Mouse (Mus musculus) kidney, embryonic 16.5 days (tissue): ENCODE measurements around the gene Pde4b. TPM values are rescaled to one million over a fixed set of nuclear protein-coding genes. Genes with fewer than 3 reads are reported as not detected.
A peak's percentile ranks its signal among the peaks of the same experiment; 100 is the strongest.

Experiments
- ATAC-seq: fragments of 200-750 bp; cut with Nextera tagmentation; 2 replicates; pipeline ENCODE4 v1.8.0; 2017; ENCODE audit warnings: moderate TSS enrichment; ENCODE audit not compliant: low FRiP score, low TSS enrichment
- H3K27ac ChIP-seq: fragments of 300-500 bp; sonication (generic); 2 replicates; pipeline ENCODE4 v1.5.1; 2014; ENCODE audit warnings: low read length
- H3K27me3 ChIP-seq: fragments of 300-500 bp; sonication (generic); 2 replicates; pipeline ENCODE4 v1.6.1; 2014; ENCODE audit warnings: low read length, control low read depth, mixed read lengths; ENCODE audit not compliant: insufficient read depth
- H3K36me3 ChIP-seq: fragments of 300-500 bp; sonication (generic); 2 replicates; pipeline ENCODE4 v1.6.1; 2014; ENCODE audit warnings: low read length, control low read depth, mixed read lengths; ENCODE audit not compliant: insufficient read depth
- H3K4me1 ChIP-seq: fragments of 300-500 bp; sonication (generic); 2 replicates; pipeline ENCODE4 v1.6.1; 2014; ENCODE audit warnings: low read length, control low read depth, mixed read lengths; ENCODE audit not compliant: insufficient read depth
- H3K4me2 ChIP-seq: fragments of 300-500 bp; sonication (generic); replicated peaks from 2 replicates; pipeline ENCODE4 v1.6.1; 2014; ENCODE audit warnings: low read depth, low read length
- H3K4me3 ChIP-seq: fragments of 300-500 bp; sonication (generic); 2 replicates; pipeline ENCODE4 v1.5.1; 2014; ENCODE audit warnings: mild to moderate bottlenecking, low read length
- H3K9ac ChIP-seq: fragments of 300-500 bp; sonication (generic); replicated peaks from 2 replicates; pipeline ENCODE4 v1.6.1; 2014; ENCODE audit warnings: low read length
- H3K9me3 ChIP-seq: fragments of 300-500 bp; sonication (generic); 2 replicates; pipeline ENCODE4 v1.6.1; 2016; ENCODE audit warnings: low read length, control low read depth
- WGBS: fragments of 180-500 bp; shearing (Covaris S2); extraction: QIAGEN DNeasy Blood & Tissue Kit; methylation state at CpG from one replicate; pipeline ENCODE4 v1.1.7; 2014; 5-methylcytosine and 5-hydroxymethylcytosine counted together
- polyA plus RNA-seq: library from polyadenylated mRNA; unstranded; fragments of >200 nt; fragmentation: Nextera tagmentation; extraction: Ambion mirVana; gene quantifications from 2 replicates; pipeline ENCODE4 v1.2.1, GENCODE M21; 2015

Gene Pde4b
- polyA plus RNA-seq, 1 experiment from 2014 or later: 15.5 TPM

DNA sequence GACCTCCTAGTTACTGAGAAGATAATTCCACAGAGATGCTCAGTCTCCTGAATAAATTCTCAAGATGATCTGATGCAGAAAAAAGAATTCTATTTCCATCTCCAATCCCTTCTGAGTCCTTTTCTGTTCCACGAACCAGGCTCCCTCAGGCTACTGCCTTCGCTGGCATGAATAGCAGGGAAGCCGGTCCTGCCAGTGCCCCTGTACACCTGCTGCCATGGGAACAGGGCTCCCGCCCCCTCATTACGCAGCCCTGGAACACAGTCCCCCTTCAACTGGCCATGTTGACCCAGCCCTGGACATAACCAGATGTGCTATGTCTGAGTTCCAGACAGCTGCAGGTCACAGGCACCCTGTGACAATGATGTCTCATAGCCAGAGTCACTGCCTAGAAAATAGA, 535.6 kb downstream of the Pde4b start:
- no peak overlapping the region for H3K9ac ChIP-seq
- H3K27me3 ChIP-seq: no peaks in the 10 kb centered on the region
- no peak overlapping the region for H3K4me2 ChIP-seq
- H3K4me3 ChIP-seq: no peak overlapping the region
- H3K36me3 ChIP-seq: no peaks in the 10 kb centered on the region
- H3K4me1 ChIP-seq: no peaks in the 10 kb centered on the region
- H3K9me3 ChIP-seq: no peaks in the 10 kb centered on the region
- no peak overlapping the region for H3K27ac ChIP-seq
- ATAC-seq: no peak
- 65% methylated on average over 5 of the region's 5 CpGs for WGBS

DNA sequence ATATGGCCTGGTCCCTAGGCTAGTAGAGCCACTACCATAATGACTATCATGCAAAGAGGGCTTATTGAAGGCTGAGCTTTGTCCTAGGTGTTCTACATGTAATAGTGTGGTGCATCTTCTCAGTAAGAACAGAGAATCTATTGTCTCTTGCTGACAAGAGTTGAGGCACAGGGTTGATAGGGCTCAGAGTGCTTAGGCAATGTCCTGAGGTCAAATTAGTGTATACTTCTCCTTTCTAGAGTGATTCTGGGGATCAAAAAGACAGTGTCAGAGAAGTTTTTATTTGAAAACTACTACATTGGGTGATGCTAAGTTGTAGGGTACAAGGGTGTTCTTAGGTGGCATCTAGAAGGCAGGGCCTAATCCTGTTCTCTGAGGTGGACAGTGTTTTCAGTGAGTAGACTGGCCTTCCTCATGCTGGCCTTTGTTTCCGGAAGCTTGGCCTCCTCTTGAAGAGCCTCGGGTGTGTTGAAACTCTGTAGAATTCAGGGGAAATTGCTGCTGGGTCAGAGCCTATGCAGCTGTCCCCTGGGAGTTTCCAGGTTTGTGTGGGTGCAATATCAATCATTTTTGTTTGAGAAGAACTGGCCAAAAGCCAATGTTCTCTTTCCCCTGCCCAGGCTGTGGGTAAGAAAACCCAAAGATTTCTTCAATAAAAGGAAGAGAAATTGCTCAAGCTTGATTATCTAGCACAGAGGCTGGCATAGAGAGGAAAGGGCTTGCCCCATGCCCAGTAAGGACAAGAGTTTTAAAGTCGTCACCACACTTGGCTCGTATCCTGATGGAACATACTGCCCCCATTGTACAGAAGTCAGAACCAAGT, 536.7 kb downstream of the Pde4b start:
- Histone ChIP-seq H3K27me3 (no peaks in the 10 kb centered on the region), H3K36me3 (no peaks in the 10 kb centered on the region), H3K4me3 (no peak overlapping the region), H3K9me3 (no peaks in the 10 kb centered on the region), H3K4me2 (no peak overlapping the region), H3K4me1 (no peaks in the 10 kb centered on the region), H3K9ac (no peak overlapping the region), H3K27ac (no peak overlapping the region)
- WGBS: 68% methylated on average over 4 of the region's 4 CpGs
- ATAC-seq: no peak

DNA sequence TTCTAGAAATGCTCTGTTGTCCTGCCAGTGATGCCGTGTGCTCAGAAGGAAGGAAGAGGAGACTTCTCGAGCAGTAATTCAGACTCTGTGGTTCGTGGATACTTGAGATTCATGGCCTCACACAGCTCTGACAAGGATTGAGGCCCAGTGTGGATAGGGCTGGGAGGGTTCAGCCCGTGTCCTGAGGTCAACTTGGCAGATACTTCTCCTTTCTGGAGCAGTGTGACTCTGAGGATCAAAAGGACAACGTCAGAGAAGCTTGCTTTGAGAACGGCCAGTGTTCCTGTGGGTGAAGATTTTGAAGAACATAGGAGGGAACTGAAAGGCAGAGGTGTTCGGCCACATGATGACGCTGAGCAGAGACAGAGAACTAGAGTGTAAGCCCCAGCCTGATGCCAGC, 537.6 kb downstream of the Pde4b start:
- no peak for ATAC-seq
- no peaks in the 10 kb centered on the region for H3K4me1 ChIP-seq
- no peak overlapping the region for H3K4me2 ChIP-seq
- H3K27me3 ChIP-seq: no peaks in the 10 kb centered on the region
- H3K27ac ChIP-seq: no peak overlapping the region
- H3K9me3 ChIP-seq: no peaks in the 10 kb centered on the region
- no peak overlapping the region for H3K4me3 ChIP-seq
- H3K36me3 ChIP-seq: no peaks in the 10 kb centered on the region
- H3K9ac ChIP-seq: no peak overlapping the region
- 70% methylated on average over 8 of the region's 8 CpGs for WGBS

DNA sequence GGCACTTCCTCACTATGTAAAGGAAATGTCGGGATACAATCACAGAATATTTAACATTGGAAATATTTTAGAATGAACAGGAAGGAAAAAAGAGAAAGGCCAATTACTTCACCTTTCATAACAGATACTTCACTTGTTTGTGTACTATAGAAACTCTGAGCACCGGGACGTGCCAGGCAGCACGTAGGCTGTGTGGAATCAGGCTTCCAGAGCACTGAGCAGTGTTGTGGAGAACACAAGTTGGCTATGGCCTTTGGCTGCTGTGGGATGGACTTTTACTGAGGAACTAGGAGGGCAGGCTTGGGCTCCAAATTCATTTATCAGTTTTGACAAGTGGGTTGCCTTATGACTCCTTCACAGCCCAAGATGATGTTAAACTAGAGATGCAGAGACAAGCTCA, 540.5 kb downstream of the Pde4b start:
- Histone ChIP-seq H3K4me1 (no peaks in the 10 kb centered on the region), H3K4me3 (no peak overlapping the region), H3K27ac (no peak overlapping the region), H3K9me3 (no peaks in the 10 kb centered on the region), H3K36me3 (no peaks in the 10 kb centered on the region), H3K9ac (no peak overlapping the region), H3K4me2 (no peak overlapping the region), H3K27me3 (no peaks in the 10 kb centered on the region)
- no peak for ATAC-seq
- WGBS: 82% methylated on average over 4 of the region's 4 CpGs

DNA sequence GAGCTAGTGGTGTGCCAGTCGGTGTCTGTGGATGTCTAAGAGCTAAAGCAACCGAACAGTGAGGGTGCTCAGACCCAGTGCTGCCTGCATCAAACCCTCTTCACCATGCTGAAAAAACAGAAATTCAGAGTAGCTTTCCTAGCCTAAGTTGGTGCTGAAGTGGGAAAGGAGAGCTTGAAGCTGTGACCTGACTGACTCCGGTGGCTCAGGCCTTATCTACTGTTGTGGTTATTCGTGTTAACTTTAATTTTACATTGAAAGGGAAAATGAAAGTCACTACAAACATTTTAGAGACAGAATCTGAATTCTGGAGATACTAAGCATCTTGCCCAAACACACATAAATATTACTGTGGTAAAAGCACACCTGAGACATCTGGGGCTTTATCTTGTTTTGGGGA, 542.3 kb downstream of the Pde4b start:
- H3K27me3 ChIP-seq: no peaks in the 10 kb centered on the region
- H3K9me3 ChIP-seq: no peaks in the 10 kb centered on the region
- no peak for ATAC-seq
- no peak overlapping the region for H3K4me2 ChIP-seq
- H3K36me3 ChIP-seq: no peaks in the 10 kb centered on the region
- no peak overlapping the region for H3K27ac ChIP-seq
- H3K4me1 ChIP-seq: no peaks in the 10 kb centered on the region
- no peak overlapping the region for H3K4me3 ChIP-seq
- H3K9ac ChIP-seq: no peak overlapping the region
- WGBS: 77% methylated on average over 4 of the region's 4 CpGs

DNA sequence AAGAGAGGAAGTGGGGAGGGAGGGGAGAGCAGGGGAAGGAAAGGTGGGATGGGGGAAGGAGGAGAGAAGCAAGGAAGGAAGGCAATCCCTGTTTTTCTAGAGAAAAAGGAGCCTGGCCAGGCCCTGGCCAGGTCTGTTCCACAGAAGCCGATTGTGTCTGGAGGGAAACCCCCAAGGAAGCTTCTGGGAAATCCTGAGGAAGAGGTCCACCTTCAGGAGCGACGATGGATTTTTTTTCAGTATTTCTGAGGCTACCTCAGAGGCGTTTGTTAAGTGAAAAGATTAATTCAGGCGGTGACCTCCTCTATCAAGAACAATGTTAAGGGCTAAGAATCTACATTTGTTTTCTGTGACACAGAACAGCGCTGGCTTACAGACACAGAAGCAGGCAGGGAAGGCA, 542.9 kb downstream of the Pde4b start:
- Histone ChIP-seq H3K9ac (no peak overlapping the region), H3K27me3 (no peaks in the 10 kb centered on the region), H3K4me2 (no peak overlapping the region), H3K36me3 (no peaks in the 10 kb centered on the region), H3K27ac (no peak overlapping the region), H3K4me1 (no peaks in the 10 kb centered on the region), H3K9me3 (no peaks in the 10 kb centered on the region), H3K4me3 (no peak overlapping the region)
- WGBS: 49% methylated on average over 6 of the region's 6 CpGs
- ATAC-seq: 0 out of 2 replicates have a peak, but pooled peaks have one; percentile 39

DNA sequence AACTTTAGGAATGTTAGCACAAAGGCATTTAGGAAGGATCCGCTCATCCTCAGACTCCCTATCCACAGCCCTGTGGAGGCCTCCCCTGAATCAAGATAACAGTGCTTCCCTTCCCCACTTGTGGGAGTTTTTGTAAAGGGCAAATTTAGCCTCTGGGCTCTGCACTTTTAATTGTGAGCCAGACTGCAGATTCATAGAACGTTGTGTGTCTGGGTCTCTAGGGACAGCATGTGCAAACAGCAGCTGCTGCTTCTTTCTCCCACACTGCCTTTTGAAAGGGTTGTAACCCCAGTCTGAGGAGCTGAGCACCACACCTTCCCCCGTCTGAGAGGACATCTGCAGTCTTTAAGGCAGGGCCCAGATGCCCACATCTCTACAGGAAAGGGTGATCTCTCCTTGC, 544.3 kb downstream of the Pde4b start:
- H3K4me1 ChIP-seq: no peaks in the 10 kb centered on the region
- no peaks in the 10 kb centered on the region for H3K9me3 ChIP-seq
- H3K27me3 ChIP-seq: no peaks in the 10 kb centered on the region
- 47% methylated on average over 3 of the region's 3 CpGs for WGBS
- H3K36me3 ChIP-seq: no peaks in the 10 kb centered on the region
- no peak overlapping the region for H3K4me3 ChIP-seq
- H3K27ac ChIP-seq: no peak overlapping the region
- H3K4me2 ChIP-seq: no peak overlapping the region
- no peak overlapping the region for H3K9ac ChIP-seq
- no peak for ATAC-seq

DNA sequence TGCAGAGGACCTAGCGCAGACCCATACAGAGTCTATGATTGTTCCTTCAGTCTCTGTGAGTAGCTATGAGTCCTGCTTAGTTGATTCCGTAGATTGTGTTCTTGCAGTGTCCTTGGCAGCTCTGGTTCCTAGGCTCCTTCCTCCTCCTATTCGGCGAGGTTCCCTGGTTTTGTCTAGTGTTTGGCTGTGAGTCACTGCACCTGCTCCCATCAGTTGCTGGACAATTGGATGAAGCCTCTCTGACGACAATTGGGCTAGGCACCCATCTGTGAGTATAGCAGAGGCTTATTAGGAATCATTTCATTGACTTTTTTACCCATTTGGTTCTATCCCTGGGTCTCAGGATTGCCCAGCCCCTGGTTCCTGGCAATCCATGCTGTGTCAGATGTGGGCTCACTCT, 545.9 kb downstream of the Pde4b start:
- Histone ChIP-seq H3K27me3 (no peaks in the 10 kb centered on the region), H3K4me3 (no peak overlapping the region), H3K4me1 (no peaks in the 10 kb centered on the region), H3K9me3 (no peaks in the 10 kb centered on the region), H3K4me2 (no peak overlapping the region), H3K36me3 (no peaks in the 10 kb centered on the region), H3K27ac (no peak overlapping the region), H3K9ac (no peak overlapping the region)
- ATAC-seq: no peak
- WGBS: 91% methylated on average over 5 of the region's 5 CpGs

DNA sequence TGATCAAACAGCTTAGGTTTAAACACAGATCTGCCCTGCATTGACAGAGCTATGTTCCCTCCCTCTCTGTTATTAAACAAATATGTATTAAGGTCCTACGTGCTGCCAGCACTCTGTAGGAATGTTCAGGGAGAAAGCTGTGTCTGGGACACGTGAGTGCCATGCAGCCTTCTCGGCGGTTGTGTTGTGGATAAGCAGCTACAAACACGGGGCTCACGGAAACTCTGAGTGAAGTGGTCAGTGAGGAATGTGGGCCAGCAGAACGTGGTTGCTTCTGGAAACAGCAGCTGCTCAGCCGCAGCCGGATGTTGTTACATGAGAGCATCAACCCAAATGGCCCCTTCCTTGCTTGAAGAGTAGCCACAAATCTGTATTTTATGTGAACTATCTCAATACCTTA, 547.9 kb downstream of the Pde4b start:
- H3K27me3 ChIP-seq: no peaks in the 10 kb centered on the region
- no peaks in the 10 kb centered on the region for H3K9me3 ChIP-seq
- no peaks in the 10 kb centered on the region for H3K36me3 ChIP-seq
- no peak overlapping the region for H3K4me2 ChIP-seq
- no peak overlapping the region for H3K27ac ChIP-seq
- no peak overlapping the region for H3K9ac ChIP-seq
- 43% methylated on average over 9 of the region's 9 CpGs for WGBS
- H3K4me3 ChIP-seq: no peak overlapping the region
- 0 out of 2 replicates have a peak, but pooled peaks have one; percentile 19 for ATAC-seq
- no peaks in the 10 kb centered on the region for H3K4me1 ChIP-seq

DNA sequence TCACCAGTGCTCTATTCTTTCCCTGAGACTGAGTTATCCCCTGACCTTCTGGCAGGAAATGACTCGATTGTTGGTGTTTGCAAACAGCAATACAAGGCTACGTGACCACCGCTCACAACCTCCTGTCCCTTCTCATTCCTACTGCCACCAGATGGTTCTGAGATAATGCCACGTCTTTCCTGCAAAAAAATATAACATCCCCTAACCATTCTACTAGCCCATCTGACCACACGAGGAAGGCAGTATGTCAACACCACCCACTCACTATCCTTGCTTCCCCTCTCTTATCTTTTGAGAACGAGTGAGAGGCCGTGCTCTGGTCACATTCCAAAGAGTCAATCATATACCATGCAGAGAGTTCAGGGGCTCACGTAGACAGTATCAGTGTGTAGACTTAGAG, 548.6 kb downstream of the Pde4b start:
- no peaks in the 10 kb centered on the region for H3K4me1 ChIP-seq
- H3K36me3 ChIP-seq: no peaks in the 10 kb centered on the region
- H3K9ac ChIP-seq: no peak overlapping the region
- H3K27ac ChIP-seq: no peak overlapping the region
- peak; percentile 51; the same call in 1 of the 2 replicates for ATAC-seq
- H3K4me3 ChIP-seq: no peak overlapping the region
- WGBS: 61% methylated on average over 8 of the region's 8 CpGs
- no peaks in the 10 kb centered on the region for H3K9me3 ChIP-seq
- H3K4me2 ChIP-seq: no peak overlapping the region
- H3K27me3 ChIP-seq: no peaks in the 10 kb centered on the region
